Mouse (Mus musculus) gastrocnemius, postnatal 10 days (tissue): ENCODE results near the gene Acss3. TPM values are rescaled to one million over a fixed set of nuclear protein-coding genes. Genes with fewer than 3 reads are reported as not detected.

ENCODE experiments used
- DNase-seq: peaks from one replicate; pipeline ENCODE4 v3.0.0; 2021; ENCODE audit warnings: mixed read lengths
- total RNA-seq, 2 experiments: library from RNA; stranded (reverse); gene quantifications; 2 replicates each; pipeline ENCODE4 v1.2.3; 2021

Acss3 gene
- total RNA-seq, 2 experiments from 2014 or later = 3.3 to 3.8 TPM

- DNase-seq = no peak
Observed at GRCm38 (mm10) chr10:107021118-107021517, 102.3 kb downstream of the Acss3 start.

GRCm38 (mm10) chr10:107011142-107011541 lies 112.3 kb downstream of the Acss3 start:
- no peak for DNase-seq

GRCm38 (mm10) chr10:106998052-106998625 lies 125.3 kb downstream of the Acss3 start:
- DNase-seq = no peak

GRCm38 (mm10) chr10:106989478-106989877 lies 134.0 kb downstream of the Acss3 start:
- DNase-seq = no peak

GRCm38 (mm10) chr10:106975193-106976141 lies 148.0 kb downstream of the Acss3 start:
- no peak for DNase-seq

- no peak for DNase-seq
Observed at GRCm38 (mm10) chr10:106959026-106959425, 164.4 kb downstream of the Acss3 start.

- no peak for DNase-seq
Observed at GRCm38 (mm10) chr10:106941380-106941779, 182.1 kb downstream of the Acss3 start.

GRCm38 (mm10) chr10:106939441-106939840 lies 184.0 kb downstream of the Acss3 start:
- DNase-seq = no peak

GRCm38 (mm10) chr10:106938851-106939250 lies 184.6 kb downstream of the Acss3 start:
- no peak for DNase-seq

- no peak for DNase-seq
Observed at GRCm38 (mm10) chr10:106936996-106937395, 186.5 kb downstream of the Acss3 start.

GRCm38 (mm10) chr10:106932571-106933073 lies 190.8 kb downstream of the Acss3 start:
- DNase-seq = no peak

- no peak for DNase-seq
Observed at GRCm38 (mm10) chr10:106928576-106929332, 194.7 kb downstream of the Acss3 start.

GRCm38 (mm10) chr10:106924798-106925197 lies 198.7 kb downstream of the Acss3 start:
- no peak for DNase-seq

GRCm38 (mm10) chr10:106924334-106924733 lies 199.1 kb downstream of the Acss3 start:
- no peak for DNase-seq

GRCm38 (mm10) chr10:106914822-106915221 lies 208.6 kb downstream of the Acss3 start:
- no peak for DNase-seq

GRCm38 (mm10) chr10:106914275-106914674 lies 209.2 kb downstream of the Acss3 start:
- DNase-seq = no peak

GRCm38 (mm10) chr10:106913032-106913431 lies 210.4 kb downstream of the Acss3 start:
- no peak for DNase-seq

- DNase-seq = no peak
Observed at GRCm38 (mm10) chr10:106910108-106910507, 213.4 kb downstream of the Acss3 start.

GRCm38 (mm10) chr10:106896351-106896750 lies 227.1 kb downstream of the Acss3 start:
- DNase-seq = no peak
